Mouse (Mus musculus) testis, adult 2 months (tissue): ENCODE measurements around the gene Uqcrc1.

Experiments
- CTCF ChIP-seq: fragments of 200-500 bp; IDR thresholded peaks from 2 replicates; pipeline ENCODE4 v1.5.1; 2012; ENCODE audit warnings: low read depth, mild to moderate bottlenecking, inconsistent platforms, low read length, moderate library complexity; ENCODE audit not compliant: control insufficient read depth, insufficient read depth, insufficient replicate concordance
- POLR2A ChIP-seq: fragments of 200-500 bp; IDR thresholded peaks from 2 replicates; pipeline ENCODE4 v1.6.1; 2012; ENCODE audit warnings: low read depth, mild to moderate bottlenecking, inconsistent platforms, low read length, moderate library complexity; ENCODE audit not compliant: control insufficient read depth

DNA sequence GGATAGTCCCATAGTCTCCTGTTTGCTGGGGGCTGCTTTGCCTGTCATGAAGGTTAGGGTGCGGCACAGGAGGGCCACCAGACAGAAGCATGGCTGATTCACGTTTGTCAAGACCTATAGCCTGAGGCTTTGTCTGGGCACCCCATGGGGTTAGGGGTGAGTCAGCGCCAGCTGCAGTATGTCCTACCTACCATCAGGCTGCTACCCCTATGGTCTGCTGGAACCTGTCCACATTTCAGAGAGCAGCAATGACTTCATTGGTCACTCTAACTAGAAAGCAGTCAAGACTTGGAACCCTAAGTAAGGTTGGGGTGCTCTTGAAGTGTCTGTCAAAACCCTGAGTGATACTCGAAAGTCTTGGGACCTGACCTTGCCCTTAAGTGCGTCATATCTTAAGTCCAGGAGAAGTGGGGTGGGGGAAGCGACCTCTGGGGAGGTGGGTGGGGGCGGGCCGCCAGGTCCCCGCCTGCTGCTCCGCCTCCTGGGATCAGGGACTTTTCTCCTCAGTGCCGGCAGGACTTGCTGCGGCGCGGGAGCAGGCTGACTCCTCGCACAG lies 16.7 kb downstream of the Uqcrc1 start, which contains the start of gene Col7a1:
- TF ChIP-seq CTCF (no peak), POLR2A (no peak)
